In the genomic region with DNA sequence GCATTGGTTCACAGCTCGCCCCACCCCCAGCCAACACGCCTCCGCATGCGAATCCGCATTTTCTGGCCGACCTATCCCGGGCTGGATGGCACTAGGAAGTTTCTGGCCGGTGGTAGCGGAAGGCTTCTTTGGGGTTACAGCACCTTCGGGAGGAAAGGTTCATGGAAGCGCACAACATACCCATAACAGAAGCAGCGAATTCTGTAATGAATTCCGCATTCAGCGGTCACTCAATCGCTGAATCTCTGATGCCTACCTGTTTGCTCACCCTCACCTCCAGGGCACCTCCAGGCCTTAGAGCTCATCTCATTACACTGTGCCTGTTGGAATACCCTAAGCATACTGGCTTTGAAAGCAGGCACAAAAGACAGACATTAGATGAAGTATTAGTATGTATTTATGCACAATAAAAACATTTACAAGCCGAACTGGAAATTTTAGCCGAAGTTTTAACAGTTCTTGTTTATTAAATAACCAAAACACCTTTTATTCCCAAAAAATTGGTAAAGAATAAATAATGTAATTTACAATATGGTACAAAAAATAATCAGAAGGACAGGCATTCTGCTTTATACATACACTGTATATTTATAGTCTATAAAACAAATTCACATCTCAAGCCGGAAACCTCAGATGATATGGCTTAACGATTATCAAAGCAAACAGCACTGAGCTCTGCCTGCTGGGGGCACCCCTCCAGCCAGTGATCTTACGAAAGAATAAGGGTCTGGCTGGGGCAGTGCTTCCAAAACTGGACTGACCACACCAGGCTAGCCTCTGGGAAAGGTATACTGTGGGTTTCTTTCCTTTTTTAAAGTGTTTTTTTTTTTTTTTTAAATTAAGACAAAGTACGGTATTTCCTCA, we compare ENCODE assay signal across 8 mouse cellular contexts. TPM values are rescaled to one million over a fixed set of nuclear protein-coding genes. Genes with fewer than 3 reads are reported as not detected.
DNase-seq lines count a peak whose midpoint lies in the region; ATAC-seq and TF ChIP-seq lines count a peak whose summit lies in the region.

No protein-coding gene starts in this region.

- intact Hi-C loops in heart, adult 2 months (cut with DNase I): loop anchor here (1.0 to 2.0 kb wide), 2 partner anchors 24 to 56 kb away; partner anchors contain the start of gene Mapk8ip3

- H3K27ac ChIP-seq in heart, adult 2 months: peak overlapping the region; percentile 29; the same call in 1 of the 2 replicates
- H3K27ac ChIP-seq in ES-Bruce4 (ENCODE audit: insufficient read depth, low read length): 0 out of 2 replicates have a peak overlapping the region, but pooled peaks have one; percentile 33
- H3K27ac ChIP-seq in forebrain, embryonic 16.5 days (ENCODE audit: low read length): no peak overlapping the region
- H3K27ac ChIP-seq in liver, embryonic 13.5 days: peak overlapping the region; percentile 66; the same call in 1 of the 2 replicates

- peak overlapping the region; percentile 32 for H3K9ac ChIP-seq in heart, adult 2 months (ENCODE audit: low read depth, low read length)
- 0 out of 2 replicates have a peak overlapping the region, but pooled peaks have one; percentile 34 for H3K9ac ChIP-seq in ES-Bruce4 (ENCODE audit: low read depth, poor library complexity, severe bottlenecking)
- H3K9ac ChIP-seq in forebrain, embryonic 16.5 days (replicated peaks; ENCODE audit: low read depth, low read length): peak overlapping the region; percentile 30
- peak overlapping the region; percentile 95 for H3K9ac ChIP-seq in liver, embryonic 13.5 days

- peaks cover 3% of the 10 kb centered on the region; the same call in 1 of the 2 replicates for H3K4me1 ChIP-seq in heart, adult 2 months (ENCODE audit: control insufficient read depth, insufficient read depth, low read length)
- peaks cover 3% of the 10 kb centered on the region for H3K4me1 ChIP-seq in ES-Bruce4 (ENCODE audit: control insufficient read depth, insufficient read depth, low read length)
- H3K4me1 ChIP-seq in forebrain, embryonic 16.5 days (replicated peaks; ENCODE audit: control insufficient read depth, insufficient read depth, low read length): peaks cover 15% of the 10 kb centered on the region
- peaks cover 46% of the 10 kb centered on the region for H3K4me1 ChIP-seq in liver, embryonic 13.5 days (replicated peaks)

- no peaks in the 10 kb centered on the region for H3K36me3 ChIP-seq in heart, adult 2 months (ENCODE audit: control insufficient read depth, insufficient read depth, low read length)
- peaks cover 44% of the 10 kb centered on the region for H3K36me3 ChIP-seq in ES-Bruce4 (ENCODE audit: control insufficient read depth, insufficient read depth, low read length, poor library complexity, severe bottlenecking)
- H3K36me3 ChIP-seq in forebrain, embryonic 16.5 days (ENCODE audit: control insufficient read depth, insufficient read depth): peaks cover 34% of the 10 kb centered on the region
- H3K36me3 ChIP-seq in liver, embryonic 13.5 days: peaks cover 58% of the 10 kb centered on the region

- peak overlapping the region; percentile 50 for H3K4me2 ChIP-seq in forebrain, embryonic 16.5 days (ENCODE audit: low read length)
- H3K4me2 ChIP-seq in liver, embryonic 13.5 days: peak overlapping the region; percentile 97

- peak overlapping the region; percentile 91 for H3K4me3 ChIP-seq in heart, adult 2 months
- H3K4me3 ChIP-seq in ES-Bruce4 (ENCODE audit: low read depth, low read length): peak overlapping the region; percentile 85
- peak overlapping the region; percentile 80 for H3K4me3 ChIP-seq in forebrain, embryonic 16.5 days (replicated peaks; ENCODE audit: low read length)
- H3K4me3 ChIP-seq in liver, embryonic 13.5 days (replicated peaks): peak overlapping the region; percentile 90

- H3K79me2 ChIP-seq in heart, adult 2 months (replicated peaks; ENCODE audit: control insufficient read depth, insufficient read depth, low read length): no peaks in the 10 kb centered on the region

- WGBS in heart, adult 2 months: 16% methylated on average over 21 of the region's 21 CpGs
- WGBS in forebrain, embryonic 16.5 days: 15% methylated on average over 21 of the region's 21 CpGs
- 10% methylated on average over 21 of the region's 21 CpGs for WGBS in liver, embryonic 13.5 days (ENCODE audit: insufficient replicate concordance)

- TF ChIP-seq EP300 in heart, adult 2 months (IDR thresholded peaks at IDR 0.05; ENCODE audit: insufficient read depth, low read depth, low read length): no peak
- TF ChIP-seq EP300 in ES-Bruce4 (IDR thresholded peaks at IDR 0.05; ENCODE audit: insufficient read depth, low read depth, low read length): no peak; the same call in 1 of the 2 replicates

- no peaks in the 10 kb centered on the region for H3K9me3 ChIP-seq in ES-Bruce4 (replicated peaks; ENCODE audit: control insufficient read depth, insufficient read depth, low read length, poor library complexity, severe bottlenecking)
- H3K9me3 ChIP-seq in forebrain, embryonic 16.5 days (ENCODE audit: control insufficient read depth, low read length): no peaks in the 10 kb centered on the region
- H3K9me3 ChIP-seq in liver, embryonic 13.5 days (replicated peaks): no peaks in the 10 kb centered on the region

- peak; percentile 34 for ATAC-seq in forebrain, embryonic 16.5 days
- ATAC-seq in liver, embryonic 13.5 days (ENCODE audit: low read depth): peak; percentile 16

- no peaks in the 10 kb centered on the region for H3K27me3 ChIP-seq in heart, adult 2 months (ENCODE audit: control insufficient read depth, insufficient read depth, low read length)
- H3K27me3 ChIP-seq in ES-Bruce4 (ENCODE audit: control insufficient read depth, insufficient read depth, low read length, poor library complexity, severe bottlenecking): no peaks in the 10 kb centered on the region
- H3K27me3 ChIP-seq in forebrain, embryonic 16.5 days (replicated peaks; ENCODE audit: control insufficient read depth, insufficient read depth, low read length): no peaks in the 10 kb centered on the region
- H3K27me3 ChIP-seq in liver, embryonic 13.5 days: no peaks in the 10 kb centered on the region

- TF ChIP-seq POLR2A in heart, adult 2 months (IDR thresholded peaks at IDR 0.05; ENCODE audit: insufficient read depth, low read depth, low read length): no peak; the same call in 1 of the 2 replicates
- TF ChIP-seq POLR2A in ES-Bruce4 (IDR thresholded peaks at IDR 0.05; ENCODE audit: insufficient read depth, low read length): peak; percentile 37

- no peak for TF ChIP-seq CTCF in heart, adult 2 months (IDR thresholded peaks at IDR 0.05)
- TF ChIP-seq CTCF in ES-Bruce4 (IDR thresholded peaks at IDR 0.05; ENCODE audit: low read depth, low read length): no peak

- no peak for DNase-seq in heart, adult 2 months
- DNase-seq in heart, adult 18-20 months: no peak
- DNase-seq in liver, embryonic 13.5 days: no peak
- no peak for DNase-seq in right cerebral cortex, postnatal 36 days (ENCODE audit: low spot score in 2 of 2)
- no peak for DNase-seq in cerebellum, adult 11 months
- DNase-seq in thymus, postnatal 14 days: no peak

RNA-seq across cellular contexts. Expression of gene Jpt2, which starts 0.6 kb away (rescaled TPM):
- total RNA-seq in heart, adult 2 months (2021): 1 to 10 TPM; 9.2 TPM
- 4.3 and 5.7 TPM in 2 replicates for polyA plus RNA-seq in heart, adult 2 months (2012; rRNA removed)
- total RNA-seq in heart, adult 18-20 months (2021): 10 to 100 TPM in 1 of 2 experiments, 1 to 10 TPM in 1; 8.9 to 11.2 TPM
- polyA plus RNA-seq in ES-Bruce4 (2011; ENCODE audit: insufficient read depth, insufficient read length, low read depth, missing spikeins): 220 and 226 TPM in 2 replicates
- 95.4 and 99.1 TPM in 2 replicates for polyA plus RNA-seq in forebrain, embryonic 16.5 days (2015; fragmentation: Nextera tagmentation; extraction: Ambion mirVana)
- 75.1 and 86.8 TPM in 2 replicates for polyA plus RNA-seq in liver, embryonic 13.5 days (2015; fragmentation: Nextera tagmentation; extraction: Ambion mirVana)

RNA-seq across cellular contexts. Expression of gene Mapk8ip3, which starts 24.3 kb away (rescaled TPM):
- total RNA-seq in heart, adult 2 months (2021): 10 to 100 TPM; 60.0 to 67.9 TPM
- polyA plus RNA-seq in heart, adult 2 months (2012; rRNA removed): 74.4 and 105 TPM in 2 replicates
- 10 to 100 TPM; 55.9 to 64.8 TPM for total RNA-seq in heart, adult 18-20 months (2021)
- 54.8 and 59.5 TPM in 2 replicates for polyA plus RNA-seq in ES-Bruce4 (2011; ENCODE audit: insufficient read depth, insufficient read length, low read depth, missing spikeins)
- polyA plus RNA-seq in forebrain, embryonic 16.5 days (2015; fragmentation: Nextera tagmentation; extraction: Ambion mirVana): 100 and 114 TPM in 2 replicates
- polyA plus RNA-seq in liver, embryonic 13.5 days (2015; fragmentation: Nextera tagmentation; extraction: Ambion mirVana): 7.6 and 8.6 TPM in 2 replicates

RNA-seq across cellular contexts. Expression of gene Cramp1l, which starts 54.5 kb away (rescaled TPM):
- 1 to 10 TPM; 9.4 to 9.8 TPM for total RNA-seq in heart, adult 2 months (2021)
- polyA plus RNA-seq in heart, adult 2 months (2012; rRNA removed): 9.6 and 13.7 TPM in 2 replicates
- 10 to 100 TPM in 1 of 2 experiments, 1 to 10 TPM in 1; 9.5 to 10.7 TPM for total RNA-seq in heart, adult 18-20 months (2021)
- 18.1 and 19.4 TPM in 2 replicates for polyA plus RNA-seq in ES-Bruce4 (2011; ENCODE audit: insufficient read depth, insufficient read length, low read depth, missing spikeins)
- 5.9 and 6.8 TPM in 2 replicates for polyA plus RNA-seq in forebrain, embryonic 16.5 days (2015; fragmentation: Nextera tagmentation; extraction: Ambion mirVana)
- polyA plus RNA-seq in liver, embryonic 13.5 days (2015; fragmentation: Nextera tagmentation; extraction: Ambion mirVana): 2.8 and 3.8 TPM in 2 replicates

RNA-seq across cellular contexts. Expression of gene Ift140, which starts 54.8 kb away (rescaled TPM):
- 1 to 10 TPM; 3.1 to 5.0 TPM for total RNA-seq in heart, adult 2 months (2021)
- 4.6 and 5.2 TPM in 2 replicates for polyA plus RNA-seq in heart, adult 2 months (2012; rRNA removed)
- total RNA-seq in heart, adult 18-20 months (2021): 1 to 10 TPM; 3.5 to 5.5 TPM
- 24.2 and 32.6 TPM in 2 replicates for polyA plus RNA-seq in ES-Bruce4 (2011; ENCODE audit: insufficient read depth, insufficient read length, low read depth, missing spikeins)
- 26.6 and 28.4 TPM in 2 replicates for polyA plus RNA-seq in forebrain, embryonic 16.5 days (2015; fragmentation: Nextera tagmentation; extraction: Ambion mirVana)
- 94.4 and 99.3 TPM in 2 replicates for polyA plus RNA-seq in liver, embryonic 13.5 days (2015; fragmentation: Nextera tagmentation; extraction: Ambion mirVana)

Comparison
In these comparisons a context has a peak if more than half of its experiments do, and no peak if none do; other contexts are left out.
1. H3K9ac ChIP-seq: peak in every context shown above with its lines; median percentile 95 in liver, embryonic 13.5 days; 34 in ES-Bruce4; 32 in heart, adult 2 months; 30 in forebrain, embryonic 16.5 days.
2. RNA of gene Jpt2, which starts 0.6 kb away (polyA plus RNA-seq): 220 to 226 TPM in ES-Bruce4, 95.4 to 99.1 TPM in forebrain, embryonic 16.5 days and 75.1 to 86.8 TPM in liver, embryonic 13.5 days; 4.3 to 5.7 TPM in heart, adult 2 months; every median in the first group is over 10 times any median in the second.
3. Peak in every context shown above with its lines, with median percentiles within 50 percentile points of each other: H3K4me3 ChIP-seq.